Mouse (Mus musculus) limb, embryonic 14.5 days (tissue): ENCODE measurements around the gene Kank4. TPM values are rescaled to one million over a fixed set of nuclear protein-coding genes. Genes with fewer than 3 reads are reported as not detected.
A peak's percentile ranks its signal among the peaks of the same experiment; 100 is the strongest.
"Not testable (repeated sequence)": the region's sequence is repeated elsewhere in the genome, so short reads cannot be mapped to it uniquely, and the experiment has no call there.

Source experiments
- ATAC-seq: fragments of 200-750 bp; cut with Nextera tagmentation; 2 replicates; pipeline ENCODE4 v1.8.0; 2017; ENCODE audit warnings: low read depth, moderate number of reproducible peaks, moderate TSS enrichment; ENCODE audit not compliant: low FRiP score
- DNase-seq: peaks from one replicate; pipeline ENCODE4 v3.0.0-alpha.2; 2015; ENCODE audit warnings: low spot score
- H3K27ac ChIP-seq: fragments of 300-500 bp; sonication (generic); replicated peaks from 2 replicates; pipeline ENCODE4 v1.5.1; 2014; ENCODE audit warnings: low read depth, mild to moderate bottlenecking, low read length, moderate library complexity, mixed read lengths
- H3K27me3 ChIP-seq: fragments of 300-500 bp; sonication (generic); 2 replicates; pipeline ENCODE4 v1.6.1; 2014; ENCODE audit warnings: low read length, mixed read lengths; ENCODE audit not compliant: control insufficient read depth, insufficient read depth
- H3K36me3 ChIP-seq: fragments of 300-500 bp; sonication (generic); 2 replicates; pipeline ENCODE4 v1.6.1; 2014; ENCODE audit warnings: mild to moderate bottlenecking, low read length, moderate library complexity, mixed read lengths; ENCODE audit not compliant: control insufficient read depth, insufficient read depth
- H3K4me1 ChIP-seq: fragments of 300-500 bp; sonication (generic); 2 replicates; pipeline ENCODE4 v1.6.1; 2014; ENCODE audit warnings: antibody characterized with exemption, low read length, mixed read lengths; ENCODE audit not compliant: control insufficient read depth, insufficient read depth
- H3K4me2 ChIP-seq: fragments of 300-500 bp; sonication (generic); replicated peaks from 2 replicates; pipeline ENCODE4 v1.6.1; 2014; ENCODE audit warnings: low read depth, mild to moderate bottlenecking, low read length, moderate library complexity; ENCODE audit not compliant: severe bottlenecking
- H3K4me3 ChIP-seq: fragments of 300-500 bp; sonication (generic); replicated peaks from 2 replicates; pipeline ENCODE4 v1.5.1; 2014; ENCODE audit warnings: low read length
- H3K9ac ChIP-seq: fragments of 300-500 bp; sonication (generic); 2 replicates; pipeline ENCODE4 v1.6.1; 2014; ENCODE audit warnings: mild to moderate bottlenecking, low read depth, low read length, moderate library complexity; ENCODE audit not compliant: severe bottlenecking
- H3K9me3 ChIP-seq: fragments of 300-500 bp; sonication (generic); 2 replicates; pipeline ENCODE4 v1.6.1; 2016; ENCODE audit warnings: low read length; ENCODE audit not compliant: control insufficient read depth
- POLR2A ChIP-seq: fragments of 200-500 bp; IDR thresholded peaks from 2 replicates; pipeline ENCODE4 v1.8.0; 2012; ENCODE audit warnings: inconsistent platforms, mild to moderate bottlenecking, moderate library complexity, borderline replicate concordance; ENCODE audit not compliant: insufficient read depth, insufficient read length; ENCODE audit errors: extremely low read depth
- WGBS: fragments of 180-500 bp; shearing (Covaris S2); extraction: QIAGEN DNeasy Blood & Tissue Kit; methylation state at CpG from one replicate; pipeline ENCODE4 v1.1.7; 2014; 5-methylcytosine and 5-hydroxymethylcytosine counted together
- polyA plus RNA-seq, 2 experiments: library from polyadenylated mRNA; depleted of rRNA in 1 of 2; stranded (reverse) in 1 of 2; unstranded in 1 of 2; fragments of >200 nt; fragmentation: Nextera tagmentation in 1 of 2; extraction: Ambion mirVana in 1 of 2; gene quantifications; 2 replicates each; pipeline versions ENCODE4 v1.2.1 to v1.2.3; 2012 to 2014

Kank4 gene
- polyA plus RNA-seq, 2 experiments: 3.7 to 11.6 TPM

DNA sequence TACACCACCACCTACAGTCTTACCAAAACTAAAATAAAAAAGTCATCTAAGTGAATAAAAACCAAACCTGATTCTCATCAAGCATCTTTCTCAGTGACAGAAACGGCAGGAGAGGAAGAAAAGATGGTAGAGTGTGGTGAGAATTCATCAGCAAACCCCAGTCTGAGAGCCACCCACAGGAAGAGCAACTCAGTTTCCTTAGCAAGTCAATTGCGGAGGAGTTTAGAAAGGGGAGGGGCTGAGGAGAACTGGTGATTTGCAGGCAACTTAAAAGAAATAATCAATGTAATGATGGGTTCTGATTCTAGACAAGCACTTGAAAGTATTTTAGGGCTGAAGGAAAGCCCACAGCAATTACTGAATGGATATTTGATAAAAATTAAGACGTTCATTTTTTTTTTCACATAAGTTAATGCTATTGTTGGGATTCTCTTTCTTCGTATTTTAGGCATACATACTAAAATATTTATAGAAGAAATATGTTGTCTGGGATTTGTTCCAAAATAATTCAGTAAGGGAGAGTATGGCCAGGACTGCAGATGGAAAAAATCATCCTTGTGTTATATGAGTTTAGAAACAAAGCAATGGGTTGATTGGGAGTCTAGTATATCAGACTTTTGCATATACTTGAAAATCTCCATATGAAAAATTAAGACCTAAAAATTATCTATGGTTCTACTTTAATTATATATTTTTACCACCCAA, 41.0 kb upstream of the Kank4 start:
- H3K9me3 ChIP-seq: no peaks in the 10 kb centered on the region
- no peaks in the 10 kb centered on the region for H3K27me3 ChIP-seq
- H3K4me3 ChIP-seq: no peak overlapping the region
- DNase-seq (peak; percentile 60), ATAC-seq (no peak)
- no peaks in the 10 kb centered on the region for H3K36me3 ChIP-seq
- 60% methylated on average over 4 of the region's 4 CpGs for WGBS
- no peak overlapping the region for H3K27ac ChIP-seq
- H3K4me1 ChIP-seq: peaks cover 7% of the 10 kb centered on the region
- TF ChIP-seq POLR2A: no peak
- no peak overlapping the region for H3K4me2 ChIP-seq
- H3K9ac ChIP-seq: no peak overlapping the region

DNA sequence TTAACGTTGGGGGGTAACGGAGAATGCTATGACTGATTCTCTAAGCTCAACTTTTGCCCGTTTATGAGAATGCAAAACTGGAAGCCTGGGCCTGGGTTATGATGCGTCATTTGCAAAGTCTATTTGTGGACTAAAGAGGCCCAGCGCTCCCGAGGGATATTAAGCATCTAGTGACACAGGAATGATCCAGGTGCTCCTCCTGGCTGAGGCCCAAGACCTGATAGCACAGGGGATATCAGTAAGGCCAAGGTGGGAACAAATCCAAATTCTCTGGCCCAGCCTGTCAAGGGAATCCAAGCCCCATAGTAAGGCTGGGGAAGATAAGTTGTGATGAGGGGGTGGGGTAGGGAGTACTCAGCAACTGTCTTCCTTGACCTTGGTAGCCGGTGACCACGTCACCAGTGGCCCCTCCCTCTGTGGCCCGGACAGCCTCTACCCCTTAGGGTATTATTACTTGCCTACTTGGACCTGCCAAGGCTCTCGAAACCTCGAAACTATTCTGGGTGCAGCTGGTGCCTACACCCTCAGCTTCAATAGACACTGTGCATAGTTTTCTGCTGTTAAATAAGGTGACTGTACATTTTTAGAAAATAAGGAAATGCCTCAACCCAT, 39.8 kb upstream of the Kank4 start:
- Histone ChIP-seq H3K9me3 (no peaks in the 10 kb centered on the region), H3K4me3 (no peak overlapping the region), H3K27me3 (no peaks in the 10 kb centered on the region), H3K4me2 (no peak overlapping the region), H3K9ac (no peak overlapping the region), H3K4me1 (peaks cover 7% of the 10 kb centered on the region), H3K36me3 (no peaks in the 10 kb centered on the region), H3K27ac (no peak overlapping the region)
- 50% methylated on average over 11 of the region's 11 CpGs for WGBS
- peak; percentile 50; the same call in 1 of the 2 replicates for ATAC-seq
- TF ChIP-seq POLR2A: no peak
- DNase-seq: peak; percentile 45

DNA sequence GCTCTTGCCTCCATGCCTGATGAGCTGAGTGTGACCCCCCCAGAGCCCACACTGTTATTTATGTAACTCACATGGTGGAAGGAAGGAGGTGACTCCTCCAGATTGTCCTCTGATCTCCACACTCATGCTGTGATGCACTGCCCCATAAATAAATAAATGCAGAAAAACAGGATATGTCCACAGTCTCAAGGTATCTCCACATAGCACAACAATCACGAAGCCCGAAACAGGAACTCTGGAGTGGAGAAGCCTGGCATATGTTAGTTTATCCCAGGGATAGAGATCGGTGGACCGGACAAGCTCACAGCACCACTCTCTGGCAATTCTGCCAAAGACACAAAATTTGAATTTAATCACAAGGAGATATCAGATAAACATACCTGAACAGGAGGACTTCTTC, 36.6 kb upstream of the Kank4 start:
- ATAC-seq: no peak
- H3K9ac ChIP-seq: no peak overlapping the region
- TF ChIP-seq POLR2A: no peak
- H3K4me3 ChIP-seq: no peak overlapping the region
- no peaks in the 10 kb centered on the region for H3K36me3 ChIP-seq
- 78% methylated on average over 4 of the region's 4 CpGs for WGBS
- no peaks in the 10 kb centered on the region for H3K9me3 ChIP-seq
- no peak overlapping the region for H3K27ac ChIP-seq
- peaks cover 7% of the 10 kb centered on the region for H3K4me1 ChIP-seq
- DNase-seq: no peak
- no peak overlapping the region for H3K4me2 ChIP-seq
- no peaks in the 10 kb centered on the region for H3K27me3 ChIP-seq

DNA sequence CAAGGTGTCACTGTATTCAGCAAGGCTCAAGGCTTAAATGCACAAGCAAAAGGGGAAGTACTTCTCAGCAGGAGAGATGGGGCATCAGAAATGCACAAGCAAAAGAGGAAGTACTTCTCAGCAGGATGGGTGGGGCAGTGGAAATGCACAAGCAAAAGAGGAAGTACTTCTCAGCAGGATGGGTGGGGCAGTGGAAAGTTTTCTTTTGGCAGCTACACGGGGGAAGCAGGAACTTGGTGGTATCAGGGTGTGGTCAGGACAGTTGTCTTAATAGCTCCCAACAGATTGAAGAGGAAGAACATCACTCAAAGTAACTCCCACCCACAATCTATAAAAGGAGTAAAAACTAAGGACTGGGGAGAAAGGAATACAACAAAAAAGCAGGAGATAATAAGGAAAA, 33.1 kb upstream of the Kank4 start:
- not testable (repeated sequence) for ATAC-seq, H3K4me3 ChIP-seq, H3K36me3 ChIP-seq, H3K9ac ChIP-seq, H3K4me2 ChIP-seq, H3K9me3 ChIP-seq, DNase-seq, H3K27ac ChIP-seq, H3K27me3 ChIP-seq
- peaks cover 14% of the 10 kb centered on the region for H3K4me1 ChIP-seq
- 82% methylated on average over 1 of the region's 1 CpGs for WGBS

DNA sequence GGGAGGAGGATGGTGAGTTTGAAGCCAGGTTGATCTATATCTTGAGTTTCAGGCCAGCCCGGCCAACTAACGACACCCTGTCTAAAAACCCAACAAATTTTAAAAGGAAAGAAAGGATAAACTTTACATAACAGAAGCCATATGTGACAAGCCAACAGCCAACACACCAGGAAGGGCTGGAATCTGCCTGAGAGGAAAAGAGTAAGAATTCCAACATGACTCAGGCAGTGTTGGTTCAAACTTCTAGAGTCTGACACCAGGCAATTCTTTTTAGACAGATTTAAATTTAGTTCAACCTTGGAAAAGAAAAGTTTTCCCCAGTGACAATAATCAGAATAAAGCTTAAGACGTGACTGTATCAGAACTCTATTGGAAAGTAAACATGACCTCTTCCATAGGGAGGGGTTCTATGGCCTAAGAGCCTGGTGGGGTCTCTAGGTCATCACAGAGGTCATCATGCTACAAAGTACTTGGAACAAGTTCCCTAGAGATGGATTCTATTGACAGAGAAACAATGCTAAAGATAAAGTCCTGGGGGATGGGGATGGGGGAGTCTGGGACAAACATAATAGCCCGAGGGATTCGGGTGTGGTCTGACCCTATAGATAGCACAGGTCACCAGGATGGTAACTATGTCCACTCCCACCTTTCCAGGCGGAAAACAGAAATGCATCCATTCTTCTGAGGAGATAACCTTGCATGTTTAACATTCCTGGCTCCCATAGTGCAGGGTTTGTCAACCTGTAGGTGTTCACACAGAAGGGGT, 30.0 kb upstream of the Kank4 start:
- WGBS: 60% methylated on average over 6 of the region's 6 CpGs
- Histone ChIP-seq H3K9ac (no peak overlapping the region), H3K4me2 (no peak overlapping the region), H3K4me1 (peaks cover 15% of the 10 kb centered on the region), H3K27ac (no peak overlapping the region), H3K9me3 (no peaks in the 10 kb centered on the region), H3K4me3 (no peak overlapping the region), H3K27me3 (no peaks in the 10 kb centered on the region), H3K36me3 (no peaks in the 10 kb centered on the region)
- ATAC-seq (no peak), DNase-seq (no peak)
- no peak for TF ChIP-seq POLR2A
